Mouse (Mus musculus): Measurements from ENCODE around the gene Efcab8. TPM values are rescaled to one million over a fixed set of nuclear protein-coding genes. Genes with fewer than 3 reads are reported as not detected.

Gene Efcab8
- polyA plus RNA-seq, 1 experiment from 2014 or later, result not detected

- no peaks in the 10 kb centered on the region for H3K4me1 ChIP-seq
- H3K9me3 ChIP-seq, result no peaks in the 10 kb centered on the region
- WGBS, result 72% methylated on average over 4 of the region's 4 CpGs
Observed at GRCm38 (mm10) chr2:153870984-153871383, 91.3 kb downstream of the Efcab8 start, which contains the start of gene Sun5. Sun5 (minus strand) TSS chr2:153871084.

GRCm38 (mm10) chr2:153874745-153875144 lies 95.0 kb downstream of the Efcab8 start, which contains the start of gene Bpifb2:
Bpifb2 (plus strand) TSS chr2:153875045.
- Histone ChIP-seq H3K9me3 (no peaks in the 10 kb centered on the region), H3K36me3 (no peaks in the 10 kb centered on the region), H3K4me1 (no peaks in the 10 kb centered on the region), H3K27ac (replicated peaks) (no peak within 1 kb of the TSS), H3K27me3 (replicated peaks) (no peaks in the 10 kb centered on the region), H3K4me3 (no peak within 1 kb of the TSS), H3K4me2 (no peak within 1 kb of the TSS), H3K9ac (no peak within 1 kb of the TSS)
- ATAC-seq (ENCODE audit: extremely low read depth, insufficient number of reproducible peaks, low FRiP score, low TSS enrichment), result no peak
- WGBS, result 57% methylated on average over 9 of the region's 9 CpGs

More at GRCm38 (mm10) chr2:153870984-153871383, 91.3 kb downstream of the Efcab8 start, which contains the start of gene Sun5:
- ATAC-seq (ENCODE audit: extremely low read depth, insufficient number of reproducible peaks, low FRiP score, low TSS enrichment), result no peak
- H3K4me2 ChIP-seq, result no peak within 1 kb of the TSS
- H3K4me3 ChIP-seq, result no peak within 1 kb of the TSS
- H3K27me3 ChIP-seq (replicated peaks), result no peaks in the 10 kb centered on the region
- no peak within 1 kb of the TSS for H3K27ac ChIP-seq (replicated peaks)
- no peak within 1 kb of the TSS for H3K9ac ChIP-seq
- H3K36me3 ChIP-seq, result no peaks in the 10 kb centered on the region

Other genes starting within 250 kb of the Efcab8 start
- 10.5 and 11.0 TPM in 2 replicates for gene Nol4l, start 250.0 kb upstream of the Efcab8 start, polyA plus RNA-seq (2015; fragmentation: Nextera tagmentation; extraction: Ambion mirVana)
- gene Commd7, start 147.2 kb upstream of the Efcab8 start, polyA plus RNA-seq (2015; fragmentation: Nextera tagmentation; extraction: Ambion mirVana), result 55.1 and 63.2 TPM in 2 replicates
- gene Dnmt3b, start 130.5 kb upstream of the Efcab8 start, polyA plus RNA-seq (2015; fragmentation: Nextera tagmentation; extraction: Ambion mirVana), result 5.0 and 5.3 TPM in 2 replicates
- gene Dnmt3c, start 83.3 kb upstream of the Efcab8 start, polyA plus RNA-seq (2015; fragmentation: Nextera tagmentation; extraction: Ambion mirVana), result not detected in 2 replicates
- gene Mapre1, start 38.7 kb upstream of the Efcab8 start, polyA plus RNA-seq (2015; fragmentation: Nextera tagmentation; extraction: Ambion mirVana), result 232 and 254 TPM in 2 replicates
- gene Sun5, start 91.2 kb downstream of the Efcab8 start, polyA plus RNA-seq (2015; fragmentation: Nextera tagmentation; extraction: Ambion mirVana), result not detected in 2 replicates
- 0.11 TPM in 1 of 2 replicates, not detected in the other for gene Bpifb2, start 95.1 kb downstream of the Efcab8 start, polyA plus RNA-seq (2015; fragmentation: Nextera tagmentation; extraction: Ambion mirVana)
- not detected in 2 replicates for gene Bpifb6, start 120.5 kb downstream of the Efcab8 start, polyA plus RNA-seq (2015; fragmentation: Nextera tagmentation; extraction: Ambion mirVana)
- not detected in 2 replicates for gene Bpifb3, start 138.3 kb downstream of the Efcab8 start, polyA plus RNA-seq (2015; fragmentation: Nextera tagmentation; extraction: Ambion mirVana)
- not detected in 2 replicates for gene Bpifb4, start 158.3 kb downstream of the Efcab8 start, polyA plus RNA-seq (2015; fragmentation: Nextera tagmentation; extraction: Ambion mirVana)
- gene Bpifa6, start 195.0 kb downstream of the Efcab8 start, polyA plus RNA-seq (2015; fragmentation: Nextera tagmentation; extraction: Ambion mirVana), result not detected in 2 replicates
- not detected in 2 replicates for gene Bpifa2, start 228.3 kb downstream of the Efcab8 start, polyA plus RNA-seq (2015; fragmentation: Nextera tagmentation; extraction: Ambion mirVana)

Measured in heart, embryonic 13.5 days (tissue).